Mouse (Mus musculus) kidney, adult 2 months (tissue): ENCODE results near the gene Fam20a. TPM values are rescaled to one million over a fixed set of nuclear protein-coding genes. Genes with fewer than 3 reads are reported as not detected.

ENCODE experiments used
- DNase-seq: peaks from one replicate; pipeline ENCODE4 v3.0.0; 2021
- H3K27ac ChIP-seq: fragments of 200-500 bp; 2 replicates; pipeline ENCODE4 v1.5.1; 2012; ENCODE audit warnings: low read depth, low read length, control low read depth, inconsistent platforms; ENCODE audit not compliant: insufficient read depth
- H3K27me3 ChIP-seq: fragments of 200-500 bp; replicated peaks from 2 replicates; pipeline ENCODE4 v1.6.1; 2012; ENCODE audit warnings: mild to moderate bottlenecking, moderate library complexity, low read length, inconsistent platforms; ENCODE audit not compliant: control insufficient read depth, insufficient read depth
- H3K36me3 ChIP-seq: fragments of 200-500 bp; 2 replicates; pipeline ENCODE4 v1.6.1; 2012; ENCODE audit warnings: mild to moderate bottlenecking, moderate library complexity, low read length, inconsistent platforms; ENCODE audit not compliant: control insufficient read depth, insufficient read depth
- H3K4me1 ChIP-seq: fragments of 200-500 bp; 2 replicates; pipeline ENCODE4 v1.6.1; 2011; ENCODE audit warnings: low read length; ENCODE audit not compliant: control insufficient read depth, insufficient read depth
- H3K4me3 ChIP-seq: fragments of 200-500 bp; 2 replicates; pipeline ENCODE4 v1.5.1; 2011; ENCODE audit warnings: mild to moderate bottlenecking, low read depth, low read length, control low read depth; ENCODE audit not compliant: insufficient read depth
- CTCF ChIP-seq: fragments of 200-500 bp; conservative IDR thresholded peaks from 2 replicates; pipeline ENCODE4 v1.5.1; 2011; ENCODE audit warnings: low read depth, mild to moderate bottlenecking, control low read depth, low read length, moderate library complexity, mixed read lengths; ENCODE audit not compliant: insufficient read depth, insufficient read length
- POLR2A ChIP-seq: fragments of 200-500 bp; IDR thresholded peaks from one replicate; pipeline ENCODE4 v1.6.1; 2011; ENCODE audit warnings: low read depth, low read length, control low read depth
- WGBS: fragments of 180-500 bp; shearing (Covaris S2); methylation state at CpG from one replicate; pipeline ENCODE4 v1.1.7; 2018; 5-methylcytosine and 5-hydroxymethylcytosine counted together
- polyA plus RNA-seq: library from polyadenylated mRNA; depleted of rRNA; stranded (reverse); fragments of >200 nt; gene quantifications from 2 replicates; pipeline ENCODE4 v1.2.3, GENCODE M21; 2012; rRNA removed

Gene Fam20a
- polyA plus RNA-seq, 1 experiment: 7.5 TPM

DNA sequence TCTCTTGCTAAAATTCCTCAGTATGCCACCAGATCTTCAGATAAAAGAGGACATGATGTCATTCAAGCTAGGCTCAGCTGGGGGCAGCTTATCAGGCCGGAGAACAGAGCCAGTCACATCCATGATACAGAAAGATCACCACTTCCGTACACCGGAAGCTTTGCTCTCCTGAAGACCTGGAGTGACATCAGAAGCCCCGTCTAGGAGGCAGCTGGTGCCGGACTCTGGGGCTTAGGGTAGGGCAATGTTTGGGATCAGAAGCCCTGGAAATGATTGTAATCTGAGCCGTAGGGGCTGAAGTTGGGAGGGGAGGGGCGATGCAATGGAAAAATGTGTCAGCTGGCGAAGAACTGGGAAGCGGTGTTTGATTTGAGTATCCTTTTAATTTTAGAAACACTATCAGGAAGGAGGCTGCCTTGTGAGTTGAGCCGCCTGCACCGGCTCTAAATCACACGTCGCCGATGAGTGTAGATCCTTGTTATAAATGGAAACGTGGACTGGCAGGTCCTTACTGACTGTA, 99.5 kb downstream of the Fam20a start:
- Histone ChIP-seq H3K36me3 (no peaks in the 10 kb centered on the region), H3K4me1 (peaks cover 3% of the 10 kb centered on the region; the same call in 1 of the 2 replicates), H3K4me3 (peak overlapping the region; percentile 36), H3K27me3 (no peaks in the 10 kb centered on the region), H3K27ac (peak overlapping the region; percentile 35; the same call in 1 of the 2 replicates)
- WGBS: 15% methylated on average over 15 of the region's 15 CpGs
- peak; percentile 63 for DNase-seq
- no peak for TF ChIP-seq POLR2A
- no peak for TF ChIP-seq CTCF

DNA sequence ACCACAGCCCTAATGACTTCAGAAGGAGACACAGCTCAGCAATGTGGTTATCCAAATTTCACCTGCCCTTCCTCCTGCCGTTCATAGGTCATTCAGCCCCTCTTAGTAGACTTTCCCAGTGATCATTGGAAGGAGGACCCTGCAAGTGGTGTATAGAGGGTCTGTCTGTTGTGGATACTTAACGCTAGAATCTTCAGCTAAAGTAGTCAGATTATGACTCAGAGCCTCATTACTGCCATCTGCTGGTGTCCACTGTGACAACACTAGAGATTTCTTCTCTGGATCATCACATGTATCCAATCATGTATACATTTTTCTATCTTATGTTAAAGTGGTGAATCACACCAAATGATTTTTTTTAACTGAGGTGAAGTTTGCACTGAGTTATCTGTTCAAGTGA, 100.9 kb downstream of the Fam20a start:
- peaks cover 3% of the 10 kb centered on the region; the same call in 1 of the 2 replicates for H3K4me1 ChIP-seq
- 13% methylated on average over 2 of the region's 2 CpGs for WGBS
- no peaks in the 10 kb centered on the region for H3K36me3 ChIP-seq
- H3K27me3 ChIP-seq: no peaks in the 10 kb centered on the region
- no peak overlapping the region for H3K27ac ChIP-seq
- DNase-seq: peak; percentile 59
- H3K4me3 ChIP-seq: no peak overlapping the region
- TF ChIP-seq POLR2A (no peak), CTCF (peak; percentile 29; the same call in 1 of the 2 replicates)

DNA sequence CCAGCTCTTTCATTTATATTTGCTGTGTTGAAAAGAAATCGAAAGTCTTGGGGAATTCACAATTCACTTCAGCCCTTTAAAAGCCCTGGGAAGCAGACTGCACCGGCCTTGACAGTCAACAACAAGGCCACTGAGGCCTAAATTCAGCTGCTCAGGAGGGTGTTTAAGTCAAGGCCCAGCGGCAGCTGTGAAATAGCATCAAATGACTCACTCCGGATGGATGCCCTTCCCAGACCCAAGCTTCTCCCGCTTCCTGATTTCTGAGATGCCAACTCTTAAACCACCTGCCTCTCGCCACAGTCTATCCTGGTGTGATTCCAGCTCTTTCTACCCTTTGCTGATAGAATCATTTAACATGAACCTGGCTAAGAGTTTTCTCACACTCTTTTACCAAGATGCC, 101.7 kb downstream of the Fam20a start:
- Histone ChIP-seq H3K4me3 (no peak overlapping the region), H3K27me3 (no peaks in the 10 kb centered on the region), H3K27ac (no peak overlapping the region), H3K4me1 (peaks cover 3% of the 10 kb centered on the region; the same call in 1 of the 2 replicates), H3K36me3 (no peaks in the 10 kb centered on the region)
- 79% methylated on average over 6 of the region's 6 CpGs for WGBS
- no peak for DNase-seq
- TF ChIP-seq POLR2A: no peak
- no peak for TF ChIP-seq CTCF

Other genes with a start within 250 kb of the Fam20a start
- 20.9 and 24.9 TPM in 2 replicates for gene Arsg, start 248.9 kb downstream of the Fam20a start, polyA plus RNA-seq
- gene Slc16a6, start 248.7 kb downstream of the Fam20a start, polyA plus RNA-seq: 1.2 and 2.8 TPM in 2 replicates
- 22.7 and 25.2 TPM in 2 replicates for gene Wipi1, start 110.3 kb downstream of the Fam20a start, polyA plus RNA-seq
- gene Prkar1a, start 72.9 kb downstream of the Fam20a start, polyA plus RNA-seq: 85.9 and 102 TPM in 2 replicates
- gene 1700012B07Rik, start 105.8 kb upstream of the Fam20a start, polyA plus RNA-seq: 0.07 TPM in 1 of 2 replicates, not detected in the other